Mouse (Mus musculus): Measurements from ENCODE around the gene Dnajc2.

Dnajc2 gene

GRCm38 (mm10) chr5:21785053-21785452 is at the start of gene Dnajc2, which contains the start of gene Psmc2:
Gene Dnajc2, minus strand, starts transcription at chr5:21785251.
Gene Psmc2, plus strand, starts transcription at chr5:21785283.
- peak; percentile 90 for DNase-seq (ENCODE audit: low spot score)

- no peak for DNase-seq (ENCODE audit: low spot score)
Observed at GRCm38 (mm10) chr5:21831761-21832160, 46.7 kb upstream of the Dnajc2 start.

- no peak for DNase-seq (ENCODE audit: low spot score)
Observed at GRCm38 (mm10) chr5:21828855-21829254, 43.8 kb upstream of the Dnajc2 start.

- DNase-seq (ENCODE audit: low spot score): no peak
Observed at GRCm38 (mm10) chr5:21827643-21828042, 42.6 kb upstream of the Dnajc2 start.

- no peak for DNase-seq (ENCODE audit: low spot score)
Observed at GRCm38 (mm10) chr5:21826370-21826769, 41.3 kb upstream of the Dnajc2 start.

- peak; percentile 10 for DNase-seq (ENCODE audit: low spot score)
Observed at GRCm38 (mm10) chr5:21813994-21814393, 28.9 kb upstream of the Dnajc2 start.

- DNase-seq (ENCODE audit: low spot score): no peak
Observed at GRCm38 (mm10) chr5:21810924-21811323, 25.9 kb upstream of the Dnajc2 start.

- no peak for DNase-seq (ENCODE audit: low spot score)
Observed at GRCm38 (mm10) chr5:21804837-21805236, 19.8 kb upstream of the Dnajc2 start.

GRCm38 (mm10) chr5:21803691-21804188 is 18.7 kb upstream of the Dnajc2 start:
- DNase-seq (ENCODE audit: low spot score): no peak

GRCm38 (mm10) chr5:21802907-21803306 is 17.9 kb upstream of the Dnajc2 start:
- DNase-seq (ENCODE audit: low spot score): no peak

- no peak for DNase-seq (ENCODE audit: low spot score)
Observed at GRCm38 (mm10) chr5:21792166-21792565, 7.1 kb upstream of the Dnajc2 start.

GRCm38 (mm10) chr5:21789061-21789460 is 4.0 kb upstream of the Dnajc2 start:
- no peak for DNase-seq (ENCODE audit: low spot score)

GRCm38 (mm10) chr5:21787186-21788105 is 2.4 kb upstream of the Dnajc2 start:
- DNase-seq (ENCODE audit: low spot score): no peak

GRCm38 (mm10) chr5:21786258-21787185 is 1.5 kb upstream of the Dnajc2 start:
- peak; percentile 94 for DNase-seq (ENCODE audit: low spot score)

- no peak for DNase-seq (ENCODE audit: low spot score)
Observed at GRCm38 (mm10) chr5:21785776-21786175, 725 bp upstream of the Dnajc2 start.

GRCm38 (mm10) chr5:21784161-21785052 is 644 bp downstream of the Dnajc2 start:
- peak; percentile 7 for DNase-seq (ENCODE audit: low spot score)

GRCm38 (mm10) chr5:21776491-21776890 is 8.6 kb downstream of the Dnajc2 start:
- DNase-seq (ENCODE audit: low spot score): no peak

- DNase-seq (ENCODE audit: low spot score): no peak
Observed at GRCm38 (mm10) chr5:21769841-21770240, 15.2 kb downstream of the Dnajc2 start.

GRCm38 (mm10) chr5:21768506-21768905 is 16.5 kb downstream of the Dnajc2 start:
- DNase-seq (ENCODE audit: low spot score): no peak

GRCm38 (mm10) chr5:21745966-21746365 is 39.1 kb downstream of the Dnajc2 start:
- DNase-seq (ENCODE audit: low spot score): no peak

GRCm38 (mm10) chr5:21744651-21745050 is 40.4 kb downstream of the Dnajc2 start:
- no peak for DNase-seq (ENCODE audit: low spot score)

Data from T-cell, adult 2 months (primary cell).